Mouse (Mus musculus) embryonic fibroblast, embryonic 13.5 days (primary cell): ENCODE measurements at regions not wholly inside any gene's neighbourhood (a gene's known extent, or its start where the extent isn't known, plus 50 kb on each side); places are given as distances from the start of the nearest gene placed in this dataset.

ENCODE experiments used
- H3K27ac ChIP-seq: 2 replicates; pipeline ENCODE4 v1.5.1; 2012; ENCODE audit warnings: low read length, control low read depth, inconsistent platforms; ENCODE audit not compliant: insufficient read depth
- H3K4me1 ChIP-seq: 2 replicates; pipeline ENCODE4 v1.6.1; 2011; ENCODE audit warnings: low read length; ENCODE audit not compliant: control insufficient read depth, insufficient read depth
- H3K4me3 ChIP-seq: 2 replicates; pipeline ENCODE4 v1.5.1; 2011; ENCODE audit warnings: mild to moderate bottlenecking, control low read depth, low read length; ENCODE audit not compliant: insufficient read depth
- CTCF ChIP-seq: IDR thresholded peaks from 2 replicates; pipeline ENCODE4 v1.5.1; 2011; ENCODE audit warnings: mild to moderate bottlenecking, control low read depth, low read length, moderate library complexity, borderline replicate concordance; ENCODE audit not compliant: insufficient read depth
- POLR2A ChIP-seq: IDR thresholded peaks from 2 replicates; pipeline ENCODE4 v1.6.1; 2011; ENCODE audit warnings: low read depth, mild to moderate bottlenecking, control low read depth, low read length, moderate library complexity

GRCm38 (mm10) chr11:12696321-12696720, 231.6 kb upstream of the Cobl start:
- TF ChIP-seq POLR2A, result no peak
- TF ChIP-seq CTCF, result no peak
- Histone ChIP-seq H3K4me1 (no peaks in the 10 kb centered on the region), H3K4me3 (no peak overlapping the region), H3K27ac (no peak overlapping the region)

DNA sequence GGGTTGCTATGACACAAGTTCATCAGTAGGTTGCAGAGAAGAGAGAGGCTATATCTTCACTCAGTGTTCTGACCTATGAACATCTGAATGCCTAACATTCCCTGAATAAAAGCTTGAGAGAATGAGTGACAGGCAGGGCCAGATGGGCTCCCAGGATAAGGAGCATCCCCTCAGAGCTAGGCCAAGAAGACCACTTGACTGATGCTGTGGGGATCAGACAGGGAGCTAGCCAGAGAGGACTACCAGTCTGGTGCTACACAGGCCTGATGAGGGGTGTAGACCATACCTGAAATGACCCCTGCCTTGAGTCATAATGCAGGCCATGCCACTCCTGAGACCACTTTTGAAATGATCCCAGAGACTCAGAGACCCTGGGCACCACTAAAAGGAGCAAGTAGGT, 228.1 kb upstream of the Cobl start:
- no peak overlapping the region for H3K4me3 ChIP-seq
- H3K4me1 ChIP-seq, result no peaks in the 10 kb centered on the region
- no peak for TF ChIP-seq POLR2A
- no peak for TF ChIP-seq CTCF
- H3K27ac ChIP-seq, result no peak overlapping the region

DNA sequence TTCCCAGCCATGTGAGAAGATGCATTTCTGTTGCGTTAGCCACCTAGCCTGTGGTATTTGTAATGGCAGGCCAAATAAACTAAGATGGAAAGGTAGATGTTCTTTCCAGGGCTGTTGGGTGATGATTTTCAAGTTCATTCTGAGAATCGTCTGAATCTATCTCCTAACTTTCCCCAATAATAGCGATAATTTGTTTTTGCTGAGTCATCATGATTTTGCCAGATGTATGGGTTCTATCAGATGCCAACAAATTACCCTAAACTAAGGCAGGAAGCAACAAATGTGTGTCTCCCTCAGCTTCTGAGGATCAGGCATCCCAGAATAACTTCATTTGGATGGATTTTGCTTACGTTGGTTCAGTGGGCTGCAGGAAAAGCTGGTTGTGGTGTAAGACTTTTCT, 222.0 kb upstream of the Cobl start:
- Histone ChIP-seq H3K4me1 (no peaks in the 10 kb centered on the region), H3K4me3 (no peak overlapping the region), H3K27ac (no peak overlapping the region)
- no peak for TF ChIP-seq POLR2A
- TF ChIP-seq CTCF, result no peak

DNA sequence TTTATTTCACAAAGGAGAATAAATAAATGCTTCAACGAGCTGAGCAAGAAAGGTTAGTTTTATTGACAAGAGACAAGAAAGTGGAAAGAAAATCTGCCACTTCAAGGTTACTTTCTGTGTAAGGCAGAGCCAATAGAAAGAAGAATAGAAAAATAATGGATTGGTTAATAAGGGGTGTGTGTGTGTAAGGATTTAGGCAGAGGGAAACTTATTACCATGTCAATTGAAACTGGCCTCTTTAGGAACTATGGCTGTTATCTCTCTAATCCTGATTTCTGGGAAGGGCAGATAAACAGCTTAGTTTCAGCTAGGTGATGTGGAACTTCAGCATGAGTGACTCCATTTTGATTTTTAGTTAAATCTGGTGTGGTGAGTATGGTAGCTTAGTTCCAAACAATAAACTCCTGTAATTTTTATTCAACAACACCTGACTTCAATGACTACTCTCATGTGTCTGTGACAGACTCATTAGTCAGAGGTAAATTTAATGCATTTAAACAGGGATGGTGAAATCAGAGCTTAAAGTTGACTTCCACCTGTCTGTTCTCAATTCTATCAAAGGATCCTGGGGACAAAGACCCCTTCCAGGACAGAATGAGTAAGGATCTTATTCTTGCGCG, 197.2 kb upstream of the Cobl start:
- no peak for TF ChIP-seq CTCF
- no peak for TF ChIP-seq POLR2A
- no peak overlapping the region for H3K4me3 ChIP-seq
- H3K4me1 ChIP-seq, result no peaks in the 10 kb centered on the region
- H3K27ac ChIP-seq, result no peak overlapping the region

- TF ChIP-seq POLR2A (no peak), CTCF (no peak)
- Histone ChIP-seq H3K4me3 (no peak overlapping the region), H3K4me1 (no peaks in the 10 kb centered on the region), H3K27ac (no peak overlapping the region)
Measured at GRCm38 (mm10) chr11:12658847-12659246, 194.1 kb upstream of the Cobl start.

- no peak for TF ChIP-seq POLR2A
- TF ChIP-seq CTCF, result no peak
- Histone ChIP-seq H3K4me3 (no peak overlapping the region), H3K4me1 (no peaks in the 10 kb centered on the region), H3K27ac (no peak overlapping the region)
Measured at GRCm38 (mm10) chr11:12656450-12656849, 191.7 kb upstream of the Cobl start.
